Mouse (Mus musculus): ENCODE measurements around the gene Cfap57.
"Not testable (repeated sequence)": the region's sequence is repeated elsewhere in the genome, so short reads cannot be mapped to it uniquely, and the experiment has no call there.

Cfap57 gene

DNA sequence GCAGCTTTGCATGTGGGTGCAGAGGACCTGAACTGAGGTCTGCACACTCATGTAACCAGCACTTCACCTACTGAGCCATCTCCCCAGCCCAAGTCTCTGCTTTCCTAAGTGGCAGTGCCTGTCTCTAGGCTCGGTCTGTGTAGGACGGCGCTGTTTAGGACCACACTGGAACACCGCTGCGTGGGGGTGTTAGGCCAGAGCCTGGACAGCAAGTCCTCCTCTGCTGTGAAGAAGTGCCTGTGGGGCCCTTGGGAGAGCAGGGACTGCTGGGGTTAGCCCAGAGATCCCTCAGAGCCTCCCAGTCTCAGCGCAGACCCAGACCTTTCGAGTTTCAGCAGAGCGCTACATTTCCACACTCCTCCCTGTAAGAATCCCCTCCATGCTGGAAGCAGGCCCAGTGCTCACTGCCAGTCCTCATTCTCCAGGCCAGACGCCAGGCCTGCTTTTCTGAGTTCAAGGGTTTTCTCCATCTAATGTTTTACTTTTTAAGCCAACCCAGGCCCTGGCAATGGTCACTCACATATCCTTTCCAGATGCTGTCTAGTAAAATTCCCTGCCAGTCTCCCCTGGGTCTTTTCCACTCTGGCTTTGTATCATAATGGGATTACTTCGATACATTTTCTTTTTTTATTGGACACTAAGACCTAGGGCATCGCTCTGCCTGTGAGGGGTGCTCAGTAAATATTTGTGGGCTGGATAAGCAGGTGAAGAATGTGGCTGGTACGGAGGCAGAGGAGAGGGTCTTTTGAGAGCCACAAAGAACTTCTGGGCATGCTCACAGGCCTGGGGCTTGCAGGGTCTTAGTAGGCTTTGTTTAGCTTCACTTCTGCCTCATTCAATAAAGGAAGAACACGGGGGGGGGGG lies 56.3 kb downstream of the Cfap57 start:
- DNase-seq (ENCODE audit: low spot score): no peak

DNA sequence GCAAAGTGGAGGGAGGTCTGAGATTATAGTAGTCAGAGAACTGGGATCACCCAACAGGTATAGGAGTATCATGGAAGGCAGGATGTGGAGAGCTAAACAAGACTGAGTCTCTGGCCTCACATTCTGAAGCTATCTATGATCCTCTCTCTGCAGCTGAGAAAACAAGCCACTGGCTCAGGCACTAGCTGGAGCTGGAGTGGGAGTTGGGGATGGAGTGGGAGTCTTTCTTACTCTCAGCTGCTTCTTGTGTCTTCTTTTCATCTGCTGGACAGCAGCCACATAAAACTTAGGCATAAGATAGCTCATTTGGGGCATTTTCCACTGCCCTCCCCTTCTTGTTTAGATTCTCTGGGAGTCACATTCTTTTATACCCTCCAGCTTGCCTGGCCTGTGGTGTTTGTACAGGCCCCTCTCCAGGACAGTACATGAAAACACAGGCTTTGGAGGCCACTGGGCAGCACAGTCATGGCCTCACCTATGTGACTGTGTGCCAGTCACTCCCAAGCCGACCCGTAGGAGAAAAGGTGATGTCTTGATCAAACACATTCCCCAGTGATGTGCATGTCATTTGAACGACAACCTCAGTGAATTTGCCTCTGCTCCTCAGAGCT lies 67.4 kb downstream of the Cfap57 start:
- no peak for DNase-seq (ENCODE audit: low spot score)

DNA sequence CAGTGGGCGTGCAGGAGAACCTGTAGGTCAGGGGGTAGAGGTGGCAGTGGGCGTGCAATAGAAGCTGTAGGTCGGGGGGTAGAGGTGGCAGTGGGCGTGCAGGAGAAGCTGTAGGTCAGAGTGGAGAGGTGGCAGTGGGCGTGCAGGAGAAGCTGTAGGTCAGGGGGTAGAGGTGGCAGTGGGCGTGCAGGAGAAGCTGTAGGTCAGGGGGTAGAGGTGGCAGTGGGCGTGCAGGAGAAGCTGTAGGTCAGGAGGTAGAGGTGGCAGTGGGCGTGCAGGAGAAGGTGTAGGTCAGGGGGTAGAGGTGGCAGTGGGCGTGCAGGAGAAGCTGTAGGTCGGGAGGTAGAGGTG lies 72.5 kb downstream of the Cfap57 start:
- DNase-seq (ENCODE audit: low spot score): peak; percentile 54

DNA sequence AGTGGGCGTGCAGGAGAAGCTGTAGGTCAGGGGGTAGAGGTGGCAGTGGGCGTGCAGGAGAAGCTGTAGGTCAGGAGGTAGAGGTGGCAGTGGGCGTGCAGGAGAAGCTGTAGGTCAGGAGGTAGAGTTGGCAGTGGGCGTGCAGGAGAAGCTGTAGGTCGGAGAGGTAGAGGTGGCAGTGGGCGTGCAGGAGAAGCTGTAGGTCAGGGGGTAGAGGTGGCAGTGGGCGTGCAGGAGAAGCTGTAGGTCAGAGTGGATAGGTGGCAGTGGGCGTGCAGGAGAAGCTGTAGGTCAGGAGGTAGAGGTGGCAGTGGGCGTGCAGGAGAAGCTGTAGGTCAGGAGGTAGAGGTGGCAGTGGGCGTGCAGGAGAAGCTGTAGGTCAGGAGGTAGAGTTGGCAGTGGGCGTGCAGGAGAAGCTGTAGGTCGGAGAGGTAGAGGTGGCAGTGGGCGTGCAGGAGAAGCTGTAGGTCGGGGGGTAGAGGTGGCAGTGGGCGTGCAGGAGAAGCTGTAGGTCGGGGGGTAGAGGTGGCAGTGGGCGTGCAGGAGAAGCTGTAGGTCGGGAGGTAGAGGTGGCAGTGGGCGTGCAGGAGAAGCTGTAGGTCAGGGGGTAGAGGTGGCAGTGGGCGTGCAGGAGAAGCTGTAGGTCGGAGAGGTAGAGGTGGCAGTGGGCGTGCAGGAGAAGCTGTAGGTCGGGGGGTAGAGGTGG lies 73.0 kb downstream of the Cfap57 start:
- not testable (repeated sequence) for DNase-seq (ENCODE audit: low spot score)

DNA sequence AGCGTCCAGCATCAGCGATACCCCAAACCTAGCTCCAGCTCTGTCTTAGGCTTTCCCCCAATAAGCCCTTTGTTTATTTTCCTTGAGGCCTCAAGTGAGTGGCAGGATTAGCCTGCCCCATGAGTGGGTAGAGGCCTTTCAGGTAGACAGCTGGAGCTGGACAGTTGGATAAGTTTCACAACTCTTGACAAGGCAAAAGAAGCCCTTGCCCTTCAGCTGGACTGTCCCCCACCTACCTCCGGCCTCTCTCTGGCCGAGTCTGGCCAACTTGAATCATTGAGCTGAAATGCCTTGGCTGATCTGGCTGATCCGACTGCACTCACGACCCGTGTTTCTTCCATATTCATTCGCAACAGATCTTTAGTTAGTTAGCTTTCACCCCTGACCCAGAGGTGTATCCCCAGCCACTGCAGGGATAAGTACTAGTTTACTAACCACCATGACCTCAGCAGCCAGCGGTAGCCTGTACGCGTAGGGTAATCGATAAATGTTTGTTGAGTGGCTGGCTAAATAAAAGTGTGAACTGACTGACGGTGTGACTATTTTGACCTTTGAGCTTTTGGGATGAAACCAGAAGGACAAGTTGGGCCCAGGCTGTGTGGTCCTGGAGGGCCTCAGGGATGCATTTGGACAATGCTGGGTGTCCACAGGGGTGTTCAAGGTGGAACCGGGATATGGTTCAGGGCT lies 76.0 kb downstream of the Cfap57 start:
- DNase-seq (ENCODE audit: low spot score): no peak

- peak; percentile 36 for DNase-seq (ENCODE audit: low spot score)
These were observed 76.9 kb downstream of the Cfap57 start, which contains the start of gene Tmem125 for GRCm38 (mm10) chr4:118543592-118544260. TSS of gene Tmem125 (minus strand) at chr4:118544044.

- peak; percentile 22 for DNase-seq (ENCODE audit: low spot score)
These were observed 77.4 kb downstream of the Cfap57 start for GRCm38 (mm10) chr4:118543158-118543530.

DNA sequence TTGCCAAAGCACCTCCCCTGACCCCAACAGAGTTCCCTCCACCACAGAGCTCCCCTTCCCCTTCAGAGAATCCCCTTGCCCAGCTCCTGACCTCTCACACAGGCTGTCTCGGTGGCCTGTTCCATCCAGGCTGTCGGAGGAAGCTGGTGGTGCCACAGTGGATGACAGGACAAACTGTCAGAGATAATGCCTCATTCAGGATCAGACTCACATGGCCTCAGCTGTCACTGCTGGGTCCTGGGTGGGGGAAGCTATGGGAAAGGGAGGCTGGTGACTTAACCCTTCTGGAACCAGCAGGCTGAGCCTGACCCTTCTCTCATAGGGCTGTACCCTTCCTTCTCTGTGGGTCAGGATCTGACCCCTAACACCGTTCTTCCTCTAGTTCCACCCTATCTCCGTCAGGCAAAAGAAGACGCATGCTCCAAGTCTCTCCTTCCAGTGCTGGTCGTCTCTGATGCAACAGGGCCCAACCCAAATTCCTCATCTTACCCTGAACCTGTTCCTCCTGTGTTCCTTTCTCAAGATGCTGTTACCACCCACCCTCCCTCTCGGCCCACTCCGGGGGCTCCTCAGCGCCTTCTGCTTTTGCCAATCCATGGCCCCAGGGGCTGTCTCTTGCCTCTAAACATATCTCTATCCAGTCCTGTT lies 77.9 kb downstream of the Cfap57 start:
- DNase-seq (ENCODE audit: low spot score): no peak

DNA sequence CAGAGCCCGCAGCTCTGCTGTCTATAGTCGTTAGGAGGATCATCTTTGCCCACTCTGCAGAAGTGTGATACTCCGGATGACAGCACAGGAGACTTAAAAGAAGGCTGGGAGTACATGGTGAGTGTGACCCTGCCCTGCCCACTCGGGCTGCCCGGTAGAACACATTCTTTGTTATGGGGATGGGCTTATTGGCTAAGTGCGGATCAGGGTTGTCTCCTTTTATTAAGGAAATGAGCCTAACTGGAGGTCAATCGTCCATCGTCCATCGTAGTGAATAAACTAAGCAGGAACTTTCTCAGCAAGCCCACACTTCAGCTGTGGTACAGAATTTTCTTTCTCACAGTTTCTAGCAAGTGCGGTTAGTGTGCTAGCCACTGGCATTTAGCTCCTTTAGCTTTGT lies 80.7 kb downstream of the Cfap57 start:
- no peak for DNase-seq (ENCODE audit: low spot score)

- DNase-seq (ENCODE audit: low spot score): no peak
These were observed 82.8 kb downstream of the Cfap57 start for GRCm38 (mm10) chr4:118537801-118538200.

DNA sequence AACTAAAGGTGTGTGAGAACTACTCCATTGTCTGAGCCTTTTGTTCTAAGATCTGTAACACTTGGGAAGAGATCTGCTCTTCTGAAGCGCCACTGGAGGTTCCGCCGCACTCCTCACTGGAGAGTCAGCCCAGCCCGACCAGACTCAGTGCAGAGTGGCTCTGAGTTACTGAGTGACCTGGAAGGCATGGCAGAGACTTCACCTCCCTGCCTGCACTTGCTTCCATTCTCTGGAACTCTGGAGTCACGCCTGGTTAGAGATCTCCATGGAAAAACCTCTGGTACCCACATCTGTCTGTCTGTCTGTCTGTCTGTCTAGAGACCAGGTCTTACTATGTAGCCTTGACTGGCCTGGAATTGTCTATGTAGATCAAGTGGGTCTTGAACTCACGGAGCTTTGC lies 85.0 kb downstream of the Cfap57 start:
- no peak for DNase-seq (ENCODE audit: low spot score)

GRCm38 (mm10) chr4:118533605-118534004 lies 87.0 kb downstream of the Cfap57 start:
- no peak for DNase-seq (ENCODE audit: low spot score)

DNA sequence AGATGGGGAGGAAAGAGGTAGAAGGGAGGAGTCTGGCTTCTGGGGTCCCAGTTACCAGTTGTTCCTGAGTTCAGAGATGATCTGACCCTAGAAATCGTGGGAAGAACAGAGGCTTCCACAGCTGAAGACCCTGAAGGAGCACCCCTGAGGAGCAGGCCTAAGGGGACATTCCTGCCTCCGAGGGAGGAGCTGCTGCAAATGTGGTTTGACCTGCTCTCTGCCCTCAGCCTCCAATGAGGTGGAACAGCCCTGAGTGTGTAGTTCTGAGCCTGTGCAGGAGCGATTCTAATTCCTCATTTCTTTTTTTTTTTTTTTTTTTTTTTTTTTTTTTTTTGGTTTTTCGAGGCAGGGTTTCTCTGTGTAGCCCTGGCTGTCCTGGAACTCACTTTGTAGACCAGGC lies 87.4 kb downstream of the Cfap57 start:
- no peak for DNase-seq (ENCODE audit: low spot score)

GRCm38 (mm10) chr4:118532663-118533062 lies 87.9 kb downstream of the Cfap57 start:
- DNase-seq (ENCODE audit: low spot score): no peak

GRCm38 (mm10) chr4:118527720-118528119 lies 92.9 kb downstream of the Cfap57 start:
- DNase-seq (ENCODE audit: low spot score): no peak

DNA sequence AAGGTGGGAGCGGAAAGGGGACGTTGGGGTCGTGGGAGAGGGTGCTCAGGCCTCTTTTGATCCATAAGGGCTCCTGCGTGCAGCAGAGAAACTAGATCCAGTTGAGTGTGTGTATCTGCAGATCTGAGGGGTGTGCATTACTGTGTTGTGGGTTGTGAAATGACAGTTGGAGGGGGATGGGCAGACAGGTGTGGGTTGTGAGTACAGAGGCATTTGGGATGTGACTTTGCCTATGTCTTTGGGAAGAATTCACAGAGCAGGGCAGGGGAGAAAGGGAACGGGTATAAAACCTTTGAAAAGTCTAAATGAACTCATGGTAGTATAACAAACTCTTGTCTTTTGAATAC lies 93.3 kb downstream of the Cfap57 start:
- DNase-seq (ENCODE audit: low spot score): no peak

DNA sequence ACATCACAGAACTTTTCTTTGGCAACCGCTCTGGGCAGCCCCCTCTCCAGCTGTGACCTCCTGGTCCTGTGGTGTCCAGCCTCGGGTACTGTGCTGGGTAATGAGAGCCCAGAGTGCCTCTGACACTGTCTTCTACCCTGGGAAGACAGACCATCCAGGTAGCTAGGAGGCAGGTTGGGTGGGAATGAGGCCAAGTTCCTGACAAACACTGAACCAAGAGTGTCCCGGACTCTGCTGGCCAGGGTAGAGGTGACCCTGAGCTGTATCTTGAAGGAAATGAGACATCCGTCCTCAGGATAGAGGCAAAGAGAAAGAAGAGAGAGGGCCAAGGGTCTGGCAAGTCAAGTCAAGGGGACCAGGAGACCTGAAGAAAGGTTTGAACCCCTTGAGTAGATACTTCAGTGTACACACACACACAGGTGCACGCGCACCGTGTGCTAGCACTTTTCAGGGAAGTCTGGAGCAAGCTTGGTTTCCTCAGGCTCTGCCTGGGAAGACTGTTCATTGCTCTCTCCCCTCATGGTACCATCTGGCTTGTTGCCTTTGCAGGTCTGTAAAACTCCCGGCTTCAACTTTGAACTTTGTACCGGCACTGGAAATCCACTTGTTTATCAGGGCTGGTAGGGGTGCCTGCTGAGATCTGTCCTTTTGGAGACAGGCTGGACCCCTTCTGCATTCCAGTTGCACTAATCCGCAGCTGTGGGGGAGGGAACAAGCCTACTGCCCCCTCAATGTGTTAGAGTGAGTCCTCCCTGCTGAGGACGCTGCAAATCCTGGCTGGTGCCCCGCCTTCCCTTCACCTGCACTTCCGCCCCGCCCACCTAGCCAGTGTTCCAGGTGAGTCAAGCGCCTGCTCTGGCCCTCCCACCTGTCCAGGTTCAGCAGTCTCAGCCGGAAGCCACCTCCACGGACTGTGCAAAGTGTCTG lies 93.9 kb downstream of the Cfap57 start, which contains the start of gene 2610528J11Rik:
TSS of gene 2610528J11Rik (plus strand) at position 592 of the 927 bp plus-strand sequence.
- no peak for DNase-seq (ENCODE audit: low spot score)

DNA sequence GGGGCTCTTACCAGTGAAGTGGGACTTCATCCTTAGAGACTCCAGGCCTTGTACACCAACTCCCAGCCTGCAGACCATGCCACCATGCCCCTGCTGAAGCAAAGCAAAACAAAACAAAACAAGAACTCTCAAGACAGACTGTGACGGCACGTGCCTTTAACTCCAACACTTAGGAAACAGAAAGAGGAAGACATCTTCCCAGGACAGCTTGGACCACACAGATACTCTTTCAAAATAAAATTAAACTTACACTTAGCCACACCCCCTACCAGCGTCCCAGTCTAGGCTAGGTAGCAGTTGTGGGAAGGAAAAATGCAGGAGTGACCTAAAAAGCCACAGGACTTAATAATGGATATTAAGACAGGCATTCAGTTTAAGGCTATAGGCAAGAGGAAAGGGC lies 94.8 kb downstream of the Cfap57 start:
- DNase-seq (ENCODE audit: low spot score): no peak

- no peak for DNase-seq (ENCODE audit: low spot score)
These were observed 96.6 kb downstream of the Cfap57 start for GRCm38 (mm10) chr4:118523976-118524375.

DNA sequence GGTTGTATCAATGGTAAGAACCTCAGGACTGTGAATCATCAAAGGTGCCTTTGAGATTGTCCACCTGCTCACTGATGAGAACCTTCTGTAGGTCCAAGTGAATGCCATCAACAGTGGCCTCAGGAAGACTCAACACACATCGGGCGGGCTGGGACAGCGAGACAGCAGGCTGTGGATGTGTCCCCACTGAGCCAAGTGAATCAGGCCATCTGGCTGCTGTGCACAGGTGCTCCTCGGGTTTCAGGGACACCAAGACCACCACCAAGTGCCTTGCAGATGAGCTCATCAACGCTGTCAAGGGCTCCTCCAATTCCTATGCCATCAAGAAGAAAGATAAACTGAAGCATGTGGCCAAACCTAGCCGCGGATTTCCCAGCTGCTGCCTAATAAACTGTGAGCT lies 98.3 kb downstream of the Cfap57 start:
- DNase-seq (ENCODE audit: low spot score): no peak

All from embryo, embryonic 10.5 days (tissue).